ENCODE assay signal across 9 mouse cellular contexts in genomic region chr8:47994618-47995274, GRCm38 (mm10). TPM values are rescaled to one million over a fixed set of nuclear protein-coding genes. Genes with fewer than 3 reads are reported as not detected.
DNase-seq lines count a peak whose midpoint lies in the region; ATAC-seq and TF ChIP-seq lines count a peak whose summit lies in the region.
"Had no signal": no experiment of that assay in that cellular context is flagged by ENCODE, and none has a peak within 500 bp of the region (broad histone marks: within the 10 kb centered on the region; RNA-seq: fewer than 3 reads in every experiment).

No protein-coding gene starts in this region.

- 0 out of 2 replicates have a peak overlapping the region, but pooled peaks have one; percentile 18 for H3K4me3 ChIP-seq in ES-Bruce4 (ENCODE audit: low read depth, low read length)
- 0 out of 2 replicates have a peak overlapping the region, but pooled peaks have one; percentile 4 for H3K4me3 ChIP-seq in intestine, embryonic 14.5 days (ENCODE audit: low read depth, low read length)
- peak overlapping the region; percentile 13 for H3K4me3 ChIP-seq in lung, embryonic 14.5 days (ENCODE audit: low read depth, low read length)
- H3K4me3 ChIP-seq in thymus, adult 2 months (ENCODE audit: control insufficient read depth, insufficient read depth, low read length) = no peak overlapping the region
- H3K4me3 ChIP-seq: erythroblast, embryonic 14.5 days had no signal

- peak overlapping the region; percentile 58 for H3K27ac ChIP-seq in ES-Bruce4 (ENCODE audit: insufficient read depth, low read length)
- H3K27ac ChIP-seq in intestine, embryonic 14.5 days (ENCODE audit: low read depth) = no peak overlapping the region; the same call in 1 of the 2 replicates
- peak overlapping the region; percentile 5; the same call in 1 of the 2 replicates for H3K27ac ChIP-seq in lung, embryonic 14.5 days (ENCODE audit: low read depth)
- H3K27ac ChIP-seq in thymus, adult 2 months (ENCODE audit: control insufficient read depth, insufficient read depth, low read length) = no peak overlapping the region

- H3K9me3 ChIP-seq in ES-Bruce4 (replicated peaks; ENCODE audit: control insufficient read depth, insufficient read depth, low read length, poor library complexity, severe bottlenecking) = no peaks in the 10 kb centered on the region
- no peaks in the 10 kb centered on the region for H3K9me3 ChIP-seq in intestine, embryonic 14.5 days (ENCODE audit: control insufficient read depth, low read length)
- no peaks in the 10 kb centered on the region for H3K9me3 ChIP-seq in lung, embryonic 14.5 days (ENCODE audit: low read depth, low read length)

- peak; percentile 72 for DNase-seq in ZHBTc4 (ENCODE audit: low read depth, low spot score)
- peak; percentile 59 for DNase-seq in intestine, embryonic 14.5 days (ENCODE audit: low spot score)
- peak; percentile 58 for DNase-seq in lung, embryonic 14.5 days
- DNase-seq in right cerebral cortex, postnatal 4 days = no peak
- no peak for DNase-seq in thymus, adult 2 months
- no peak for DNase-seq in frontal cortex, adult 2 months (ENCODE audit: extremely low spot score in 1 of 2, low spot score in 1 of 2)
- DNase-seq: spleen, adult 18-20 months had no signal

- ATAC-seq in intestine, embryonic 14.5 days (replicated peaks; ENCODE audit: low FRiP score, low TSS enrichment, low read depth) = no peak
- no peak for ATAC-seq in lung, embryonic 14.5 days (ENCODE audit: insufficient read depth)

- peak overlapping the region; percentile 38 for H3K4me2 ChIP-seq in intestine, embryonic 14.5 days (ENCODE audit: low read length)
- H3K4me2 ChIP-seq in lung, embryonic 14.5 days = peak overlapping the region; percentile 55

- H3K9ac ChIP-seq in ES-Bruce4 (ENCODE audit: low read depth, poor library complexity, severe bottlenecking) = peak overlapping the region; percentile 88
- H3K9ac ChIP-seq in intestine, embryonic 14.5 days (ENCODE audit: low read length) = no peak overlapping the region
- H3K9ac ChIP-seq in lung, embryonic 14.5 days = no peak overlapping the region

- H3K4me1 ChIP-seq in ES-Bruce4 (ENCODE audit: control insufficient read depth, insufficient read depth, low read length) = peaks cover 4% of the 10 kb centered on the region
- 0 out of 2 replicates have a peak, but pooled peaks cover 6% of the 10 kb centered on the region for H3K4me1 ChIP-seq in intestine, embryonic 14.5 days (replicated peaks; ENCODE audit: control insufficient read depth, insufficient read depth, low read length)
- no peaks in the 10 kb centered on the region for H3K4me1 ChIP-seq in lung, embryonic 14.5 days (ENCODE audit: insufficient read depth)
- peaks cover 5% of the 10 kb centered on the region for H3K4me1 ChIP-seq in thymus, adult 2 months (replicated peaks; ENCODE audit: control insufficient read depth, insufficient read depth, low read length)

- no peaks in the 10 kb centered on the region for H3K27me3 ChIP-seq in ES-Bruce4 (ENCODE audit: control insufficient read depth, insufficient read depth, low read length, poor library complexity, severe bottlenecking)
- H3K27me3 ChIP-seq in intestine, embryonic 14.5 days (replicated peaks; ENCODE audit: control insufficient read depth, insufficient read depth, low read length) = no peaks in the 10 kb centered on the region
- no peaks in the 10 kb centered on the region for H3K27me3 ChIP-seq in lung, embryonic 14.5 days (ENCODE audit: insufficient read depth, low read length)
- peaks cover 5% of the 10 kb centered on the region; the same call in 1 of the 2 replicates for H3K27me3 ChIP-seq in thymus, adult 2 months (ENCODE audit: control insufficient read depth, insufficient read depth, low read length)

- no peak for TF ChIP-seq CTCF in ES-Bruce4 (IDR thresholded peaks at IDR 0.05; ENCODE audit: low read depth, low read length)
- TF ChIP-seq CTCF in lung, embryonic 14.5 days (IDR thresholded peaks at IDR 0.05; ENCODE audit: low read depth) = no peak
- TF ChIP-seq CTCF in thymus, adult 2 months (IDR thresholded peaks at IDR 0.05; ENCODE audit: borderline replicate concordance, control insufficient read depth, extremely low read depth, insufficient read depth, low read length, poor library complexity) = no peak

- no peak for TF ChIP-seq POLR2A in ES-Bruce4 (IDR thresholded peaks at IDR 0.05; ENCODE audit: insufficient read depth, low read length)
- no peak for TF ChIP-seq POLR2A in thymus, adult 2 months (IDR thresholded peaks at IDR 0.05; ENCODE audit: control insufficient read depth, extremely low read depth, insufficient read depth, low read length, poor library complexity)

- 40% methylated on average over 25 of the region's 25 CpGs for WGBS in intestine, embryonic 14.5 days
- 24% methylated on average over 25 of the region's 25 CpGs for WGBS in lung, embryonic 14.5 days
- 92% methylated on average over 25 of the region's 25 CpGs for WGBS in thymus, adult 2 months

- TF ChIP-seq EP300 in ES-Bruce4 (IDR thresholded peaks at IDR 0.05; ENCODE audit: insufficient read depth, low read depth, low read length) = no peak

- no peaks in the 10 kb centered on the region for H3K36me3 ChIP-seq in ES-Bruce4 (ENCODE audit: control insufficient read depth, insufficient read depth, low read length, poor library complexity, severe bottlenecking)
- H3K36me3 ChIP-seq in intestine, embryonic 14.5 days (ENCODE audit: control insufficient read depth, insufficient read depth, low read length) = no peaks in the 10 kb centered on the region
- H3K36me3 ChIP-seq in lung, embryonic 14.5 days (ENCODE audit: insufficient read depth) = no peaks in the 10 kb centered on the region
- no peaks in the 10 kb centered on the region for H3K36me3 ChIP-seq in thymus, adult 2 months (ENCODE audit: control insufficient read depth, insufficient read depth, low read length)

RNA-seq across cellular contexts. Expression of gene Wwc2, which starts 4.0 kb away (rescaled TPM):
- polyA plus RNA-seq in ES-Bruce4 (2011; ENCODE audit: insufficient read depth, insufficient read length, low read depth, missing spikeins) = 42.2 and 43.0 TPM in 2 replicates
- 10.4 and 10.6 TPM in 2 replicates for polyA plus RNA-seq in intestine, embryonic 14.5 days (2014; fragmentation: Nextera tagmentation; extraction: Ambion mirVana)
- 16.6 and 17.1 TPM in 2 replicates for polyA plus RNA-seq in lung, embryonic 14.5 days (2014; fragmentation: Nextera tagmentation; extraction: Ambion mirVana)
- polyA plus RNA-seq in thymus, adult 2 months (2012; rRNA removed) = 1.8 and 2.0 TPM in 2 replicates
- 9.1 and 9.5 TPM in 2 replicates for polyA plus RNA-seq in frontal cortex, adult 2 months (2012; rRNA removed)

Comparison
In these comparisons a context has a peak if more than half of its experiments do, and no peak if none do; other contexts are left out.
1. H3K27ac ChIP-seq: peak in ES-Bruce4 (single experiment) and lung, embryonic 14.5 days (single experiment); none in intestine, embryonic 14.5 days (single experiment) and thymus, adult 2 months (single experiment).
2. DNase-seq: peak in ZHBTc4 (single experiment), intestine, embryonic 14.5 days (single experiment) and lung, embryonic 14.5 days (single experiment); none in right cerebral cortex, postnatal 4 days (single experiment), thymus, adult 2 months (single experiment) and frontal cortex, adult 2 months (0 of 2).